Mouse (Mus musculus) forebrain, embryonic 15.5 days (tissue): ENCODE measurements at regions not wholly inside any gene's neighbourhood (a gene's known extent, or its start where the extent isn't known, plus 50 kb on each side); places are given as distances from the start of the nearest gene placed in this dataset.

Experiments
- ATAC-seq: fragments of 200-750 bp; cut with Nextera tagmentation; replicated peaks from 2 replicates; pipeline ENCODE4 v1.8.0; 2017; ENCODE audit warnings: mild to moderate bottlenecking, moderate TSS enrichment, moderate library complexity
- H3K27ac ChIP-seq: fragments of 300-500 bp; sonication (generic); replicated peaks from 2 replicates; pipeline ENCODE4 v1.5.1; 2015; ENCODE audit warnings: mild to moderate bottlenecking, inconsistent platforms
- H3K27me3 ChIP-seq: fragments of 300-500 bp; sonication (generic); 2 replicates; pipeline ENCODE4 v1.6.1; 2015; ENCODE audit warnings: inconsistent platforms
- H3K36me3 ChIP-seq: fragments of 300-500 bp; sonication (generic); 2 replicates; pipeline ENCODE4 v1.6.1; 2015; ENCODE audit warnings: mild to moderate bottlenecking, inconsistent platforms
- H3K4me1 ChIP-seq: fragments of 300-500 bp; sonication (generic); 2 replicates; pipeline ENCODE4 v1.6.1; 2015; ENCODE audit warnings: inconsistent platforms
- H3K4me2 ChIP-seq: fragments of 300-500 bp; sonication (generic); replicated peaks from 2 replicates; pipeline ENCODE4 v1.6.1; 2015; ENCODE audit warnings: mild to moderate bottlenecking, inconsistent platforms
- H3K4me3 ChIP-seq: fragments of 300-500 bp; sonication (generic); 2 replicates; pipeline ENCODE4 v1.5.1; 2015; ENCODE audit warnings: mild to moderate bottlenecking, inconsistent platforms
- H3K9ac ChIP-seq: fragments of 300-500 bp; sonication (generic); replicated peaks from 2 replicates; pipeline ENCODE4 v1.6.1; 2015; ENCODE audit warnings: mild to moderate bottlenecking, inconsistent platforms
- H3K9me3 ChIP-seq: fragments of 300-500 bp; sonication (generic); 2 replicates; pipeline ENCODE4 v1.6.1; 2016; ENCODE audit warnings: inconsistent platforms
- WGBS: fragments of 180-500 bp; shearing (Covaris S2); methylation state at CpG from one replicate; pipeline ENCODE4 v1.1.7; 2015; ENCODE audit warnings: mixed read lengths; 5-methylcytosine and 5-hydroxymethylcytosine counted together

DNA sequence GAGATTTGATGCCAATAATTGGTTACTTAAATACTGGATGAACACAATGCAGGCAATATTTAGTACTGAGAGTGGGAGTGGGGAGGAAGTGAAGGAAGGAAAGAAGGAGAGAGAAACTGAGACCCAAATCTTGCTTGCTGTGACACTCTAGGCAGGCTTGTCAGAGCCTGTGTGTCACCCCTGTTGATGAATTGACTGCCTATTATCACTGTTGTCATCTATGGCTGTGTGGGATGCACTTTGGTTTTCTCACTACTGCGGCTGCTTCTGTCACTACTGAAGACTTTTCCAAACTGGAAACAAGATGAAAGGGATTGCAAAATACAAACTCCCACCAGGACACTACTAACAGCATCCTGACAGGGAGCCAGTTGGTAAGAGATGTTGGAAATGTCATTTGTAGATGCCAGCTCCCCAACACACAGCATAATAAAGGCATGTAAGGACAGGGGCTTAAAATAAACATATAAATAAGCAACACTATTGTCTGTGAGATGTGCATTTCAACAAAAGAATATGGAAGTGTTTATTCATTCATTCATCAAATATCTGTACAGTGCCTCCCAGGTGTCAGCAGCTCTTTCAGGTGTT, 207.0 kb upstream of the Ufl1 start:
- no peak overlapping the region for H3K9ac ChIP-seq
- no peak overlapping the region for H3K4me2 ChIP-seq
- no peak overlapping the region for H3K4me3 ChIP-seq
- no peaks in the 10 kb centered on the region for H3K36me3 ChIP-seq
- ATAC-seq, result no peak
- no peak overlapping the region for H3K27ac ChIP-seq
- H3K4me1 ChIP-seq, result no peaks in the 10 kb centered on the region
- no peaks in the 10 kb centered on the region for H3K9me3 ChIP-seq
- H3K27me3 ChIP-seq, result no peaks in the 10 kb centered on the region
- WGBS, result 81% methylated on average over 1 of the region's 1 CpGs

DNA sequence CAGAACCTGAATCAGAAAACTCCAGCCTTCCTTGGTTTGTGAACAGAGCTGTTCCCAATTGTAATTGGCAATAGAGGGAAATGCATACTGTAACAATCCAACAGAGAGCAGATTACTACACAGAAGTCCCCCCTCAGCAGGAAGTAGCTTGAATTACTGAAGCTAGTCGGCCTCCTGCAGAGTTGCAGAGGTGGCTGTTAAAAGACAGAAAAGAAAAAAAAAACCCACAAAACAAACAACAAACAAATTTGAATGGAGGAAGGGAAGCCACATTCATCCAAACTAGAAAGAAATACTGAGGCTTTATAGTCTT, 202.0 kb upstream of the Ufl1 start:
- Histone ChIP-seq H3K4me2 (no peak overlapping the region), H3K36me3 (no peaks in the 10 kb centered on the region), H3K4me3 (no peak overlapping the region), H3K4me1 (peaks cover 4% of the 10 kb centered on the region), H3K27ac (0 out of 2 replicates have a peak overlapping the region, but pooled peaks have one; percentile 37), H3K9ac (no peak overlapping the region), H3K9me3 (no peaks in the 10 kb centered on the region), H3K27me3 (no peaks in the 10 kb centered on the region)
- WGBS, result 4% methylated on average over 1 of the region's 1 CpGs
- ATAC-seq, result no peak

GRCm38 (mm10) chr4:25482933-25483620, 201.5 kb upstream of the Ufl1 start:
- no peak overlapping the region for H3K9ac ChIP-seq
- 0 out of 2 replicates have a peak overlapping the region, but pooled peaks have one; percentile 37 for H3K27ac ChIP-seq
- no peaks in the 10 kb centered on the region for H3K9me3 ChIP-seq
- no peaks in the 10 kb centered on the region for H3K27me3 ChIP-seq
- H3K4me2 ChIP-seq, result no peak overlapping the region
- H3K4me3 ChIP-seq, result no peak overlapping the region
- H3K36me3 ChIP-seq, result no peaks in the 10 kb centered on the region
- ATAC-seq, result peak; percentile 70
- H3K4me1 ChIP-seq, result peaks cover 4% of the 10 kb centered on the region
- WGBS, result 26% methylated on average over 6 of the region's 6 CpGs

DNA sequence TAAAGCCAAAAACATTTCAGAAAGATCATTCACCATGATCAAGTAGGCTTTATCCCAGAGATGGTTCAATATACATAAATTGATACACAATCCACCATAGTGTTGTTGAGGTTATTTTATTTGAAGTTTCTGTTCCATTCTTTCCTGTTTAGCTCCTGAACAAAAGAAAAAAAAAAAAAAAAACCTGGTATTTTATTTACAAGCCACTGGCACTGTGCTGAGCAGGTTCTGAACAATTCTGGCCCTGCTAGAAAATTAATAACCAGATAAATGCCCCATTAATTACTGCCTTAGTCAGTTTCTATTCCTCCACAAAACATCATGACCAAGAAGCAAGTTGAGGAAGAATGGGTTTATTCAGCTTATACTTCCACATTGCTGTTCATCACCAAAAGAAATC, 191.4 kb upstream of the Ufl1 start:
- H3K9ac ChIP-seq, result no peak overlapping the region
- H3K27ac ChIP-seq, result no peak overlapping the region
- H3K9me3 ChIP-seq, result no peaks in the 10 kb centered on the region
- no peaks in the 10 kb centered on the region for H3K36me3 ChIP-seq
- H3K4me2 ChIP-seq, result no peak overlapping the region
- no peak for ATAC-seq
- H3K4me3 ChIP-seq, result no peak overlapping the region
- H3K27me3 ChIP-seq, result no peaks in the 10 kb centered on the region
- no peaks in the 10 kb centered on the region for H3K4me1 ChIP-seq

- H3K36me3 ChIP-seq, result no peaks in the 10 kb centered on the region
- no peaks in the 10 kb centered on the region for H3K9me3 ChIP-seq
- H3K27ac ChIP-seq, result no peak overlapping the region
- no peak overlapping the region for H3K9ac ChIP-seq
- H3K4me1 ChIP-seq, result no peaks in the 10 kb centered on the region
- H3K4me2 ChIP-seq, result no peak overlapping the region
- no peaks in the 10 kb centered on the region for H3K27me3 ChIP-seq
- no peak for ATAC-seq
- no peak overlapping the region for H3K4me3 ChIP-seq
- WGBS, result 90% methylated on average over 3 of the region's 3 CpGs
These were observed 184.9 kb upstream of the Ufl1 start for GRCm38 (mm10) chr4:25466490-25466889.

DNA sequence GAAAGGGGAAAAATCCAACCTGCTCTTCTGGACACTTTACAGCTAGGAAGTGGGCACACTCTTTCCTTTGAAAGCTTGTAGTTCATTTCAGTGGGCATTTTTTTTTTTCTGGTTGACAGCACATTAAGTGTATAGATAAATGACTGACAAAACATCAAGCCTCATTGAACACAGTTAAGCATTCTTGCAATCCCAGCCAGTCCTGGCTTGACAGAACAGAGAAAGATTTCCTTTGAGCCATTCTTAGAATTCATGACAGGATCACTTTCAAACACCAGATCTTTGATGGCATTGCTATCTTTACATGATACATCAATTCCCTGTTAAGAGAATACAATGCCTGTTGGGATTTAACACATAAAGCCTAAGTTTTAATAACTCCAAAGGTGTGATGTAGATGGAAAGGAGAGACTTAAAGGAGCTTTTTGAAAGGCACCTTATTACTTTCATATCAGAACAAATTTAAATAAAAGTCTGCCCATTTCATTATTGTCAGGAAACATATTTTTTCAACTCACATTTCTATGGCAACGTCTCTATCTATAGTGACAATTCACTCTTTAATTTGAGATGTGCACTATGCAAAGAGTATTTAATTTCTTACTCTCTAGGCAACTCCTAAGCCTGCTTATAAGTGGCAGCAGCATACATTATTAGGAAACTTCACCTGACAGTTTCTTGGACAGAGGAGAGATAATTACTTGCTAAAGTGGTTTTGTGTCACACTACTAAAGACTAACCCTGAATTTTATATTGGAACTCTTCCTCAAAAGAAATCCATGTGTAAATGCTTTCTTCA, 183.4 kb upstream of the Ufl1 start:
- no peak overlapping the region for H3K9ac ChIP-seq
- peak; percentile 66 for ATAC-seq
- WGBS, result 24% methylated on average over 1 of the region's 1 CpGs
- no peak overlapping the region for H3K4me2 ChIP-seq
- H3K4me3 ChIP-seq, result no peak overlapping the region
- H3K27me3 ChIP-seq, result no peaks in the 10 kb centered on the region
- H3K36me3 ChIP-seq, result no peaks in the 10 kb centered on the region
- 0 out of 2 replicates have a peak overlapping the region, but pooled peaks have one; percentile 40 for H3K27ac ChIP-seq
- no peaks in the 10 kb centered on the region for H3K4me1 ChIP-seq
- no peaks in the 10 kb centered on the region for H3K9me3 ChIP-seq

DNA sequence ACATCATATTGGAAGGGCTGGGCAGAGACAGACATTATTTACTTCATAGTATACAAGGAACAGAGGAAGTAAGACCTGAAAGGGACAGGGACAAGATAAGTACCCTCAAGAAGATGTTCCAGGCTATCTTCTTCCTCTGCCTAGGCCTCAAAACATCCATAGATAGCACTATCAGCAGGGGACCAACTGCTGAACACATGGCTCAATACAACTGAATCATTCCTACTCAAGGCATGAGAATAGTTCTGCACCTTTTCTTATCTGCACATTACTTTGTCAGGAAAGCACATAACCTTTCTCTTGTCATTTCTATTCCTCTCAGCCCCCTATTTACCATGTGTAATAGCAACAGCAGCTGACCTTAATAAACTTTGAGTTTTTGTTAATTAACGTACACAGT, 182.4 kb upstream of the Ufl1 start:
- Histone ChIP-seq H3K36me3 (no peaks in the 10 kb centered on the region), H3K27me3 (no peaks in the 10 kb centered on the region), H3K4me1 (no peaks in the 10 kb centered on the region), H3K4me3 (no peak overlapping the region), H3K9ac (no peak overlapping the region), H3K4me2 (no peak overlapping the region), H3K27ac (no peak overlapping the region), H3K9me3 (no peaks in the 10 kb centered on the region)
- no peak for ATAC-seq
- 74% methylated on average over 1 of the region's 1 CpGs for WGBS

DNA sequence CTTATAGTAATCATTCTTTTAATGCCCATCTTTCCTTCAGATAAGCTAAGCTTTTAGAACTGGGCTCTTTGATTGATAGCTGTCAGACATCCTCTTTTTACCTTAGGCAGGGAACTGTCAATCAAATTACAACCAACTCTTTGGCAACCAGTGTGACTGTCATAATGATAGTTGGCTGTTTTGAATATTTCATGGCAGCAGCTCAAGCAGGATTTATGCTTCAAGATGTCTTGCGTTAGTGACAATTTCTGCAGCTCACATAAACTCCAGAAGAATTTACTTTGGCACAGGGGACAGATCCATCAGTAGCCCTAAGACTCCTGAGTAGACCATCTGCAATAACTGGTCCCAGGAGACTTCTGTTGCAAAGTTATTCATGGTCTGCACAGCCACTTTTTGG, 178.5 kb upstream of the Ufl1 start:
- no peak for ATAC-seq
- no peak overlapping the region for H3K4me3 ChIP-seq
- no peaks in the 10 kb centered on the region for H3K36me3 ChIP-seq
- H3K4me2 ChIP-seq, result no peak overlapping the region
- WGBS, result 61% methylated on average over 1 of the region's 1 CpGs
- H3K9me3 ChIP-seq, result no peaks in the 10 kb centered on the region
- no peak overlapping the region for H3K27ac ChIP-seq
- H3K27me3 ChIP-seq, result no peaks in the 10 kb centered on the region
- H3K9ac ChIP-seq, result no peak overlapping the region
- no peaks in the 10 kb centered on the region for H3K4me1 ChIP-seq

GRCm38 (mm10) chr4:25454752-25455151, 173.1 kb upstream of the Ufl1 start:
- no peaks in the 10 kb centered on the region for H3K27me3 ChIP-seq
- WGBS, result 85% methylated on average over 3 of the region's 3 CpGs

GRCm38 (mm10) chr4:25453127-25453806, 171.6 kb upstream of the Ufl1 start:
- H3K4me1 ChIP-seq, result no peaks in the 10 kb centered on the region
- no peaks in the 10 kb centered on the region for H3K9me3 ChIP-seq
- no peak overlapping the region for H3K9ac ChIP-seq
- no peak overlapping the region; the same call in 1 of the 2 replicates for H3K27ac ChIP-seq
- H3K27me3 ChIP-seq, result no peaks in the 10 kb centered on the region
- ATAC-seq, result no peak; the same call in 1 of the 2 replicates
- H3K36me3 ChIP-seq, result no peaks in the 10 kb centered on the region
- no peak overlapping the region for H3K4me2 ChIP-seq
- H3K4me3 ChIP-seq, result no peak overlapping the region
- 84% methylated on average over 6 of the region's 6 CpGs for WGBS

More at GRCm38 (mm10) chr4:25454752-25455151, 173.1 kb upstream of the Ufl1 start:
- Histone ChIP-seq H3K4me1 (no peaks in the 10 kb centered on the region), H3K4me3 (no peak overlapping the region), H3K4me2 (no peak overlapping the region), H3K9ac (no peak overlapping the region), H3K9me3 (no peaks in the 10 kb centered on the region), H3K27ac (no peak overlapping the region), H3K36me3 (no peaks in the 10 kb centered on the region)
- ATAC-seq, result no peak

GRCm38 (mm10) chr4:25451865-25452264, 170.2 kb upstream of the Ufl1 start:
- no peak overlapping the region for H3K4me3 ChIP-seq
- ATAC-seq, result no peak
- WGBS, result 73% methylated on average over 6 of the region's 6 CpGs
- H3K27me3 ChIP-seq, result no peaks in the 10 kb centered on the region
- no peak overlapping the region for H3K9ac ChIP-seq
- H3K36me3 ChIP-seq, result no peaks in the 10 kb centered on the region
- no peaks in the 10 kb centered on the region for H3K4me1 ChIP-seq
- no peak overlapping the region for H3K4me2 ChIP-seq
- no peaks in the 10 kb centered on the region for H3K9me3 ChIP-seq
- no peak overlapping the region for H3K27ac ChIP-seq

GRCm38 (mm10) chr4:25432203-25432602, 150.6 kb upstream of the Ufl1 start:
- Histone ChIP-seq H3K36me3 (no peaks in the 10 kb centered on the region), H3K4me2 (no peak overlapping the region), H3K4me1 (no peaks in the 10 kb centered on the region), H3K4me3 (no peak overlapping the region), H3K27ac (no peak overlapping the region), H3K9me3 (no peaks in the 10 kb centered on the region), H3K9ac (no peak overlapping the region), H3K27me3 (no peaks in the 10 kb centered on the region)
- no peak for ATAC-seq
- WGBS, result 89% methylated on average over 8 of the region's 8 CpGs
